Mouse (Mus musculus) heart, embryonic 14.5 days (tissue): Measurements from ENCODE around the gene Fam32a. TPM values are rescaled to one million over a fixed set of nuclear protein-coding genes. Genes with fewer than 3 reads are reported as not detected.

ENCODE experiments used
- ATAC-seq: fragments of 200-750 bp; cut with Nextera tagmentation; 2 replicates; pipeline ENCODE4 v1.8.0; 2017; ENCODE audit warnings: low read depth, moderate TSS enrichment; ENCODE audit not compliant: insufficient number of reproducible peaks, insufficient read depth, low FRiP score
- H3K27ac ChIP-seq, 2 experiments: fragments of 200-500 bp in 1 of 2; fragments of 300-500 bp in 1 of 2; sonication (generic) in 1 of 2; replicated peaks in 1 of 2; 2 replicates each; pipeline ENCODE4 v1.5.1; 2012 to 2014; ENCODE audit warnings: low read depth in 2 of 2, low read length in 2 of 2, control low read depth in 1 of 2, mild to moderate bottlenecking in 1 of 2, mixed read lengths in 1 of 2; ENCODE audit not compliant: control insufficient read depth in 1 of 2, insufficient read depth in 1 of 2
- H3K27me3 ChIP-seq: fragments of 300-500 bp; sonication (generic); 2 replicates; pipeline ENCODE4 v1.6.1; 2014; ENCODE audit warnings: mild to moderate bottlenecking, low read length, control low read depth; ENCODE audit not compliant: control insufficient read depth, insufficient read depth
- H3K36me3 ChIP-seq: fragments of 300-500 bp; sonication (generic); 2 replicates; pipeline ENCODE4 v1.6.1; 2014; ENCODE audit warnings: mild to moderate bottlenecking, control low read depth, low read length, mixed read lengths; ENCODE audit not compliant: control insufficient read depth, insufficient read depth
- H3K4me1 ChIP-seq, 2 experiments: fragments of 200-500 bp in 1 of 2; fragments of 300-500 bp in 1 of 2; sonication (generic) in 1 of 2; 2 replicates each; pipeline ENCODE4 v1.6.1; 2012 to 2014; ENCODE audit warnings: low read length in 2 of 2, control low read depth in 1 of 2, mixed read lengths in 1 of 2; ENCODE audit not compliant: control insufficient read depth in 2 of 2, insufficient read depth in 2 of 2
- H3K4me2 ChIP-seq: fragments of 300-500 bp; sonication (generic); 2 replicates; pipeline ENCODE4 v1.6.1; 2014; ENCODE audit warnings: mild to moderate bottlenecking, low read length
- H3K4me3 ChIP-seq, 2 experiments: fragments of 200-500 bp in 1 of 2; fragments of 300-500 bp in 1 of 2; sonication (generic) in 1 of 2; 2 replicates each; pipeline ENCODE4 v1.5.1; 2012 to 2014; ENCODE audit warnings: low read length in 2 of 2, mild to moderate bottlenecking in 2 of 2, control low read depth in 1 of 2, low read depth in 1 of 2, moderate library complexity in 1 of 2; ENCODE audit not compliant: control insufficient read depth in 1 of 2, insufficient read depth in 1 of 2
- H3K9ac ChIP-seq: fragments of 300-500 bp; sonication (generic); 2 replicates; pipeline ENCODE4 v1.6.1; 2014; ENCODE audit warnings: mild to moderate bottlenecking, low read length
- H3K9me3 ChIP-seq: fragments of 300-500 bp; sonication (generic); 2 replicates; pipeline ENCODE4 v1.6.1; 2016; ENCODE audit warnings: low read length, control low read depth; ENCODE audit not compliant: control insufficient read depth
- WGBS: fragments of 180-500 bp; shearing (Covaris S2); extraction: QIAGEN DNeasy Blood & Tissue Kit; methylation state at CpG from one replicate; pipeline ENCODE4 v1.1.7; 2014; 5-methylcytosine and 5-hydroxymethylcytosine counted together
- polyA plus RNA-seq: library from polyadenylated mRNA; unstranded; fragments of >200 nt; fragmentation: Nextera tagmentation; extraction: Ambion mirVana; gene quantifications from 2 replicates; pipeline ENCODE4 v1.2.1, GENCODE M21; 2014

The Fam32a gene
- polyA plus RNA-seq, 1 experiment from 2014 or later = 39.6 TPM

GRCm38 (mm10) chr8:72242226-72242625 is 22.7 kb downstream of the Fam32a start:
- 90% methylated on average over 1 of the region's 1 CpGs for WGBS
- H3K27ac ChIP-seq = no peak overlapping the region

GRCm38 (mm10) chr8:72244610-72245009 is 25.1 kb downstream of the Fam32a start:
- Histone ChIP-seq H3K36me3 (peaks cover 46% of the 10 kb centered on the region), H3K4me3 (no peak overlapping the region), H3K9me3 (no peaks in the 10 kb centered on the region), H3K4me1 (peaks cover 4 to 11% of the 10 kb centered on the region in 2 experiments), H3K9ac (no peak overlapping the region), H3K27me3 (no peaks in the 10 kb centered on the region), H3K27ac (no peak overlapping the region), H3K4me2 (no peak overlapping the region)
- no peak for ATAC-seq
- 37% methylated on average over 2 of the region's 2 CpGs for WGBS

More at GRCm38 (mm10) chr8:72242226-72242625, 22.7 kb downstream of the Fam32a start:
- H3K4me3 ChIP-seq = no peak overlapping the region
- peaks cover 29% of the 10 kb centered on the region for H3K36me3 ChIP-seq
- H3K27me3 ChIP-seq = no peaks in the 10 kb centered on the region
- no peak overlapping the region; the same call in 1 of the 2 replicates for H3K9ac ChIP-seq
- ATAC-seq = no peak
- no peak overlapping the region for H3K4me2 ChIP-seq
- peaks cover 6 to 11% of the 10 kb centered on the region in 2 experiments for H3K4me1 ChIP-seq
- H3K9me3 ChIP-seq = no peaks in the 10 kb centered on the region

GRCm38 (mm10) chr8:72257171-72257901 is 37.8 kb downstream of the Fam32a start:
- Histone ChIP-seq H3K36me3 (peaks cover 37% of the 10 kb centered on the region), H3K27ac (no peak overlapping the region; a peak in 1 of 4 replicates), H3K4me3 (no peak overlapping the region), H3K9me3 (no peaks in the 10 kb centered on the region), H3K4me1 (peaks cover 5 to 11% of the 10 kb centered on the region in 2 experiments), H3K4me2 (no peak overlapping the region), H3K9ac (no peak overlapping the region), H3K27me3 (no peaks in the 10 kb centered on the region)
- ATAC-seq = no peak
- 51% methylated on average over 7 of the region's 7 CpGs for WGBS

- no peaks in the 10 kb centered on the region for H3K27me3 ChIP-seq
- ATAC-seq = no peak
- WGBS = 100% methylated on average over 1 of the region's 1 CpGs
Measured at GRCm38 (mm10) chr8:72257902-72258238, 38.3 kb downstream of the Fam32a start.

GRCm38 (mm10) chr8:72259862-72260261 is 40.3 kb downstream of the Fam32a start:
- WGBS = 57% methylated on average over 2 of the region's 2 CpGs
- Histone ChIP-seq H3K9ac (no peak overlapping the region), H3K36me3 (peaks cover 11% of the 10 kb centered on the region), H3K4me3 (no peak overlapping the region), H3K9me3 (no peaks in the 10 kb centered on the region), H3K4me1 (peaks cover 5 to 11% of the 10 kb centered on the region in 2 experiments), H3K27ac (no peak overlapping the region), H3K27me3 (no peaks in the 10 kb centered on the region), H3K4me2 (no peak overlapping the region)
- ATAC-seq = no peak

More at GRCm38 (mm10) chr8:72257902-72258238, 38.3 kb downstream of the Fam32a start:
- Histone ChIP-seq H3K36me3 (peaks cover 31% of the 10 kb centered on the region), H3K4me2 (no peak overlapping the region), H3K27ac (no peak overlapping the region), H3K9ac (no peak overlapping the region), H3K4me3 (no peak overlapping the region), H3K4me1 (peaks cover 5 to 11% of the 10 kb centered on the region in 2 experiments), H3K9me3 (no peaks in the 10 kb centered on the region)

- H3K36me3 ChIP-seq = peaks cover 4% of the 10 kb centered on the region
- 54% methylated on average over 4 of the region's 4 CpGs for WGBS
- no peak overlapping the region for H3K4me3 ChIP-seq
- no peaks in the 10 kb centered on the region for H3K9me3 ChIP-seq
- no peaks in the 10 kb centered on the region for H3K27me3 ChIP-seq
- H3K9ac ChIP-seq = peak overlapping the region; percentile 56
- H3K27ac ChIP-seq = peak overlapping the region; percentile 60 to 74
- ATAC-seq = no peak
- H3K4me2 ChIP-seq = no peak overlapping the region
- H3K4me1 ChIP-seq = peaks cover 5 to 11% of the 10 kb centered on the region in 2 experiments
Measured at GRCm38 (mm10) chr8:72260585-72260984, 41.1 kb downstream of the Fam32a start.

GRCm38 (mm10) chr8:72261019-72261418 is 41.5 kb downstream of the Fam32a start:
- Histone ChIP-seq H3K9me3 (no peaks in the 10 kb centered on the region), H3K9ac (peak overlapping the region; percentile 56), H3K36me3 (no peaks in the 10 kb centered on the region; the same call in 1 of the 2 replicates), H3K4me2 (no peak overlapping the region), H3K4me1 (peaks cover 5 to 11% of the 10 kb centered on the region in 2 experiments), H3K27me3 (no peaks in the 10 kb centered on the region), H3K4me3 (no peak overlapping the region), H3K27ac (peak overlapping the region; percentile 60 to 74)
- ATAC-seq = 0 out of 2 replicates have a peak, but pooled peaks have one; percentile 23
- WGBS = 17% methylated on average over 2 of the region's 2 CpGs
